ENCODE assay signal across 11 mouse cellular contexts in the genomic region with DNA sequence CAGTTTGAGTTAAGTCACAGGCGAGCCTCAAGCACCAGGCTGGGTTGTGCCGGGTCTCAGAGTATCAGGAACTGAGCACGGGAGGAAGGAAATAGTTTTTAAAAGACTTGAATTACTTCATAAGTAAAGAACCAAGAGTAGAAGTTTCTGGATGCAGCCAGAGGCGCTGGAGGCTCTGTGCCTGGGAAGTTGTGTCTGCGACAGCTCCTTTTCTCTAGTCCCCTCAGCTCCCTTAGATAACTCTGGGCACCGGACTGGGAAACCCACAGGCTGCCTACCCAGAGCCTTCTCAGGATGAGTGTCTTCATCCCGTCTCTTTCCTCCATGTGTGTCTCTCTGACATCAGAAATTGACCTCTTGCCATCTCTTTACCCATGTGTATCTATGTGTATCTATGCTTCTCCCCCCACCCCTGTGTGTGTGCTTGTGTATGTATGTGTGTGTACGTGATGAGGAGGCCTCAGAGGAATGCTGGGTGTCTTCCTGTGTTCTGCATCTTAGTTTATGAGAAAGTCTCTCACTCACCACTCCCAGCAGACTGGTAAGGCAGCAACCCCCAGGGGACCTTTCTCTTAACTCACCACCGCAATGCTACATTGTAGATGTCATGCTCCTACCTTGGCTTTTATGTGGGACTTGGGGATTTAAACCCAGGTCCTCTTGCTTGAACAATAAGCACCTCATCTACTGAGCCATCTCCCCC. TPM values are rescaled to one million over a fixed set of nuclear protein-coding genes. Genes with fewer than 3 reads are reported as not detected.
DNase-seq lines count a peak whose midpoint lies in the region; ATAC-seq lines count a peak whose summit lies in the region.
"Had no signal": no experiment of that assay in that cellular context is flagged by ENCODE, and none has a peak within 500 bp of the region (broad histone marks: within the 10 kb centered on the region; RNA-seq: fewer than 3 reads in every experiment).

No protein-coding gene starts in this region.

- H3K27me3 ChIP-seq in hindbrain, embryonic 13.5 days = no peaks in the 10 kb centered on the region
- H3K27me3 ChIP-seq in hindbrain, embryonic 12.5 days = no peaks in the 10 kb centered on the region
- H3K27me3 ChIP-seq in intestine, embryonic 16.5 days (replicated peaks; ENCODE audit: control insufficient read depth, insufficient read depth, low read length) = no peaks in the 10 kb centered on the region
- H3K27me3 ChIP-seq: midbrain, embryonic 12.5 days had no signal

- peaks cover 60% of the 10 kb centered on the region for H3K4me1 ChIP-seq in hindbrain, embryonic 13.5 days (replicated peaks)
- H3K4me1 ChIP-seq in hindbrain, embryonic 12.5 days = peaks cover 35% of the 10 kb centered on the region
- H3K4me1 ChIP-seq in intestine, embryonic 16.5 days (ENCODE audit: control insufficient read depth, insufficient read depth, low read length) = peaks cover 41% of the 10 kb centered on the region

- ATAC-seq in hindbrain, embryonic 13.5 days (ENCODE audit: low FRiP score) = no peak
- ATAC-seq in hindbrain, embryonic 12.5 days (ENCODE audit: low FRiP score) = no peak
- no peak for ATAC-seq in intestine, embryonic 16.5 days
- ATAC-seq in erythroblast, adult 5-6 weeks (replicated peaks; ENCODE audit: low FRiP score, poor library complexity, severe bottlenecking) = no peak

- peak overlapping the region; percentile 3; the same call in 1 of the 2 replicates for H3K27ac ChIP-seq in hindbrain, embryonic 13.5 days
- H3K27ac ChIP-seq in hindbrain, embryonic 12.5 days = no peak overlapping the region
- H3K27ac ChIP-seq in intestine, embryonic 16.5 days (ENCODE audit: low read length) = peak overlapping the region; percentile 20; the same call in 1 of the 2 replicates
- H3K27ac ChIP-seq: left cerebral cortex, adult 2 months; midbrain, embryonic 12.5 days had no signal

- H3K4me2 ChIP-seq in hindbrain, embryonic 13.5 days = no peak overlapping the region
- no peak overlapping the region for H3K4me2 ChIP-seq in hindbrain, embryonic 12.5 days (replicated peaks)
- no peak overlapping the region for H3K4me2 ChIP-seq in intestine, embryonic 16.5 days (ENCODE audit: low read depth, low read length)
- H3K4me2 ChIP-seq: midbrain, embryonic 12.5 days had no signal

- H3K9ac ChIP-seq in hindbrain, embryonic 13.5 days = 0 out of 2 replicates have a peak overlapping the region, but pooled peaks have one; percentile 13
- H3K9ac ChIP-seq in hindbrain, embryonic 12.5 days = no peak overlapping the region
- peak overlapping the region; percentile 0; the same call in 1 of the 2 replicates for H3K9ac ChIP-seq in intestine, embryonic 16.5 days (ENCODE audit: low read depth, low read length)
- H3K9ac ChIP-seq: midbrain, embryonic 12.5 days had no signal

- WGBS in hindbrain, embryonic 13.5 days = 80% methylated on average over 9 of the region's 9 CpGs
- 72% methylated on average over 9 of the region's 9 CpGs for WGBS in hindbrain, embryonic 12.5 days
- WGBS in intestine, embryonic 16.5 days = 66% methylated on average over 9 of the region's 9 CpGs

- H3K36me3 ChIP-seq in hindbrain, embryonic 13.5 days = no peaks in the 10 kb centered on the region
- no peaks in the 10 kb centered on the region for H3K36me3 ChIP-seq in hindbrain, embryonic 12.5 days
- H3K36me3 ChIP-seq in intestine, embryonic 16.5 days (ENCODE audit: control insufficient read depth, insufficient read depth, low read length) = no peaks in the 10 kb centered on the region

- no peak overlapping the region for H3K4me3 ChIP-seq in hindbrain, embryonic 13.5 days
- no peak overlapping the region for H3K4me3 ChIP-seq in hindbrain, embryonic 12.5 days
- H3K4me3 ChIP-seq in intestine, embryonic 16.5 days (ENCODE audit: low read length) = no peak overlapping the region
- H3K4me3 ChIP-seq: left cerebral cortex, adult 2 months; midbrain, embryonic 12.5 days had no signal

- H3K9me3 ChIP-seq in hindbrain, embryonic 13.5 days = no peaks in the 10 kb centered on the region
- no peaks in the 10 kb centered on the region for H3K9me3 ChIP-seq in hindbrain, embryonic 12.5 days (replicated peaks)
- H3K9me3 ChIP-seq in intestine, embryonic 16.5 days (ENCODE audit: control insufficient read depth, low read length) = no peaks in the 10 kb centered on the region
- H3K9me3 ChIP-seq: midbrain, embryonic 12.5 days had no signal

- DNase-seq in spleen, postnatal 36 days (ENCODE audit: low spot score in 2 of 2) = peak; percentile 48 to 58
- no peak for DNase-seq in spleen, postnatal 14 days (ENCODE audit: low spot score in 2 of 2)
- DNase-seq in urinary bladder, adult 2 months (ENCODE audit: low spot score) = no peak
- DNase-seq in layer of hippocampus, postnatal 10 days (ENCODE audit: low spot score in 2 of 2) = no peak
- DNase-seq: gastrocnemius, postnatal 25 days had no signal

RNA-seq across cellular contexts. Expression of gene Tpst2, which starts 6.4 kb away (rescaled TPM):
- polyA plus RNA-seq in hindbrain, embryonic 13.5 days (2015; fragmentation: Nextera tagmentation; extraction: Ambion mirVana) = 26.9 and 30.0 TPM in 2 replicates
- 31.7 and 35.4 TPM in 2 replicates for polyA plus RNA-seq in hindbrain, embryonic 12.5 days (2016; fragmentation: Nextera tagmentation; extraction: Ambion mirVana)
- 47.4 and 52.0 TPM in 2 replicates for polyA plus RNA-seq in intestine, embryonic 16.5 days (2015; fragmentation: Nextera tagmentation; extraction: Ambion mirVana)
- 20.7 and 29.1 TPM in 2 replicates for polyA plus RNA-seq in urinary bladder, adult 2 months (2012; rRNA removed)
- total RNA-seq in layer of hippocampus, postnatal 10 days (2021) = 10 to 100 TPM; 34.0 to 38.9 TPM
- total RNA-seq in erythroblast, adult 5-6 weeks (2015; ENCODE audit: low replicate concordance) = 11.7 and 14.0 TPM in 2 replicates
- total RNA-seq in erythroblast, adult 5-6 weeks (2017; ENCODE audit: low replicate concordance) = 5.0 and 6.4 TPM in 2 replicates

RNA-seq across cellular contexts. Expression of gene Crybb1, which starts 27.3 kb away (rescaled TPM):
- polyA plus RNA-seq in hindbrain, embryonic 13.5 days (2015; fragmentation: Nextera tagmentation; extraction: Ambion mirVana) = 5.2 and 5.5 TPM in 2 replicates
- 2.0 and 2.3 TPM in 2 replicates for polyA plus RNA-seq in hindbrain, embryonic 12.5 days (2016; fragmentation: Nextera tagmentation; extraction: Ambion mirVana)
- polyA plus RNA-seq in intestine, embryonic 16.5 days (2015; fragmentation: Nextera tagmentation; extraction: Ambion mirVana) = 2.7 and 2.9 TPM in 2 replicates
- not detected in 2 replicates for polyA plus RNA-seq in urinary bladder, adult 2 months (2012; rRNA removed)
- total RNA-seq in layer of hippocampus, postnatal 10 days (2021) = 10 to 100 TPM; 11.3 to 12.4 TPM
- total RNA-seq in erythroblast, adult 5-6 weeks (2015; ENCODE audit: low replicate concordance) = not detected in 2 replicates
- not detected in 2 replicates for total RNA-seq in erythroblast, adult 5-6 weeks (2017; ENCODE audit: low replicate concordance)

RNA-seq across cellular contexts. Expression of gene Cryba4, which starts 30.6 kb away (rescaled TPM):
- 1.9 and 3.3 TPM in 2 replicates for polyA plus RNA-seq in hindbrain, embryonic 13.5 days (2015; fragmentation: Nextera tagmentation; extraction: Ambion mirVana)
- 1.8 and 2.3 TPM in 2 replicates for polyA plus RNA-seq in hindbrain, embryonic 12.5 days (2016; fragmentation: Nextera tagmentation; extraction: Ambion mirVana)
- 1.3 and 1.5 TPM in 2 replicates for polyA plus RNA-seq in intestine, embryonic 16.5 days (2015; fragmentation: Nextera tagmentation; extraction: Ambion mirVana)
- 0.23 TPM in 1 of 2 replicates, not detected in the other for polyA plus RNA-seq in urinary bladder, adult 2 months (2012; rRNA removed)
- total RNA-seq in layer of hippocampus, postnatal 10 days (2021) = 1 to 10 TPM in 1 of 2 experiments, under 1 TPM in 1; 0.94 to 2.4 TPM
- total RNA-seq in erythroblast, adult 5-6 weeks (2015; ENCODE audit: low replicate concordance) = 3.3 TPM in 1 of 2 replicates, not detected in the other
- not detected in 2 replicates for total RNA-seq in erythroblast, adult 5-6 weeks (2017; ENCODE audit: low replicate concordance)

RNA-seq across cellular contexts. Expression of gene Tfip11, which starts 43.2 kb away (rescaled TPM):
- 32.2 and 33.7 TPM in 2 replicates for polyA plus RNA-seq in hindbrain, embryonic 13.5 days (2015; fragmentation: Nextera tagmentation; extraction: Ambion mirVana)
- polyA plus RNA-seq in hindbrain, embryonic 12.5 days (2016; fragmentation: Nextera tagmentation; extraction: Ambion mirVana) = 38.1 TPM in 2 replicates
- 26.6 and 26.8 TPM in 2 replicates for polyA plus RNA-seq in intestine, embryonic 16.5 days (2015; fragmentation: Nextera tagmentation; extraction: Ambion mirVana)
- 21.6 and 24.2 TPM in 2 replicates for polyA plus RNA-seq in urinary bladder, adult 2 months (2012; rRNA removed)
- total RNA-seq in layer of hippocampus, postnatal 10 days (2021) = 10 to 100 TPM; 30.9 to 33.4 TPM
- total RNA-seq in erythroblast, adult 5-6 weeks (2015; ENCODE audit: low replicate concordance) = 3.5 and 4.6 TPM in 2 replicates
- total RNA-seq in erythroblast, adult 5-6 weeks (2017; ENCODE audit: low replicate concordance) = 3.9 and 11.2 TPM in 2 replicates

RNA-seq across cellular contexts. Expression of gene Srrd, which starts 59.9 kb away (rescaled TPM):
- 53.6 and 60.2 TPM in 2 replicates for polyA plus RNA-seq in hindbrain, embryonic 13.5 days (2015; fragmentation: Nextera tagmentation; extraction: Ambion mirVana)
- polyA plus RNA-seq in hindbrain, embryonic 12.5 days (2016; fragmentation: Nextera tagmentation; extraction: Ambion mirVana) = 46.9 and 47.6 TPM in 2 replicates
- 28.5 and 30.4 TPM in 2 replicates for polyA plus RNA-seq in intestine, embryonic 16.5 days (2015; fragmentation: Nextera tagmentation; extraction: Ambion mirVana)
- polyA plus RNA-seq in urinary bladder, adult 2 months (2012; rRNA removed) = 26.3 and 28.7 TPM in 2 replicates
- total RNA-seq in layer of hippocampus, postnatal 10 days (2021) = 10 to 100 TPM; 26.8 to 27.4 TPM
- 7.5 and 8.2 TPM in 2 replicates for total RNA-seq in erythroblast, adult 5-6 weeks (2015; ENCODE audit: low replicate concordance)
- 0.17 and 3.3 TPM in 2 replicates for total RNA-seq in erythroblast, adult 5-6 weeks (2017; ENCODE audit: low replicate concordance)

Comparison
In these comparisons a context has a peak if more than half of its experiments do, and no peak if none do; other contexts are left out.
1. DNase-seq: peak in spleen, postnatal 36 days (2 of 2); none in spleen, postnatal 14 days (0 of 2), urinary bladder, adult 2 months (single experiment) and layer of hippocampus, postnatal 10 days (0 of 2).